Mouse (Mus musculus) bone marrow macrophage, adult 2 months (primary cell): ENCODE measurements around the gene Zfp157.

Experiments used
- CTCF ChIP-seq: IDR thresholded peaks from 2 replicates; pipeline ENCODE4 v1.5.1; 2012; ENCODE audit warnings: low read depth, mild to moderate bottlenecking, low read length, moderate library complexity
- POLR2A ChIP-seq: IDR thresholded peaks from 2 replicates; pipeline ENCODE4 v1.6.1; 2012; ENCODE audit warnings: mild to moderate bottlenecking, low read depth, low read length, borderline replicate concordance

DNA sequence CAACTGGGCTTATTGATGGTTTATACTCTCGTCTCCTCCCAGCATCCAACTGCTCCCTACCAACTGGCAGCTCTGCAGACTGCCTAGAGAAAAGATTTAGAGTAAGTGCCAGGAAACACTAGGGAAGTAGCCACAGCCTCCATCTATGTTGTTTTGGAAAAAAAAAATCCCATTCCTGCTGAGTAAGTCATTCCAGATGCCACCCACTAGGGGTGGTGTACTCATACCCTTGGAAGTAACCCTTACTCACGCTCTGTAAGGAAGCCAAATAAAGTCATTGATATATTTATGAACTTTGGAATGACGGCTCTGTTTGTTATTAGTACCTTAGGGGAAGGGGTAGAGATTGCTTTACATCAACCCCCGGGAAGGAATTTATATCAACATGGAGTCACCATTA is 17.1 kb downstream of the Zfp157 start:
- TF ChIP-seq CTCF (no peak), POLR2A (no peak)
